27 mouse cellular contexts compared by ENCODE assay signal in the genomic region with DNA sequence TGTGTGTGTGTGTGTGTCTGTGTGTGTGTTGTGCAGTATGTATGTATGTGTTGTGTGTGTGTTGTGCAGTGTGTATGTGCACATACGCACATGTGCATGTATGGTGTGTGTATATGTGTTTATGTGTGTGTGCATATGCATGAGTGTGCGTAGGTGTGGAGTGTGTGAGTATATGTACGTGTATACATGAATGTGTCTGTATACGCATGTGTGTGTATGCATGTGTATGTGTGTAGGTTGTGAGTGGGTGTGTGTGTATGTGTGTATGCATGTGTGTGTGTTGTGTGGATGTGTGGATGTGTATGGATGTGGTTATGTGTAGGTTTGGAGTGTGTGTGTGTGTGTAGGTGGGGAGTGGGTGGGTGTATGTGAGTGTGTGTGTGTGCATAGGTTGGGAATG. TPM values are rescaled to one million over a fixed set of nuclear protein-coding genes. Genes with fewer than 3 reads are reported as not detected.
DNase-seq lines count a peak whose midpoint lies in the region; ATAC-seq and TF ChIP-seq lines count a peak whose summit lies in the region.
"Had no signal": no experiment of that assay in that cellular context is flagged by ENCODE, and none has a peak within 500 bp of the region (broad histone marks: within the 10 kb centered on the region; RNA-seq: fewer than 3 reads in every experiment).

No protein-coding gene starts in this region.

- no peaks in the 10 kb centered on the region for H3K9me3 ChIP-seq in heart, embryonic 10.5 days
- H3K9me3 ChIP-seq in midbrain, embryonic 12.5 days: no peaks in the 10 kb centered on the region
- no peaks in the 10 kb centered on the region for H3K9me3 ChIP-seq in midbrain, postnatal 0 days (ENCODE audit: low read length)
- no peaks in the 10 kb centered on the region for H3K9me3 ChIP-seq in MEL (replicated peaks; ENCODE audit: insufficient read depth, low read length)
- H3K9me3 ChIP-seq: heart, embryonic 12.5 days; heart, embryonic 15.5 days had no signal

- no peaks in the 10 kb centered on the region for H3K36me3 ChIP-seq in heart, embryonic 10.5 days
- no peaks in the 10 kb centered on the region for H3K36me3 ChIP-seq in midbrain, embryonic 12.5 days
- no peaks in the 10 kb centered on the region for H3K36me3 ChIP-seq in midbrain, postnatal 0 days (ENCODE audit: insufficient read depth, low read length)
- H3K36me3 ChIP-seq in MEL (ENCODE audit: control insufficient read depth in 1 of 2, insufficient read depth in 2 of 2, low read length in 2 of 2): no peaks in the 10 kb centered on the region
- H3K36me3 ChIP-seq: G1E; heart, embryonic 12.5 days; heart, embryonic 15.5 days had no signal

- no peak overlapping the region for H3K27ac ChIP-seq in heart, embryonic 10.5 days
- H3K27ac ChIP-seq in midbrain, embryonic 12.5 days (replicated peaks): no peak overlapping the region
- H3K27ac ChIP-seq in midbrain, postnatal 0 days (ENCODE audit: low read depth, low read length): no peak overlapping the region
- no peak overlapping the region for H3K27ac ChIP-seq in MEL (ENCODE audit: control insufficient read depth, low read depth, low read length)
- H3K27ac ChIP-seq: gastrocnemius, adult 2 months; heart, embryonic 15.5 days; hindbrain, embryonic 14.5 days; hindbrain, postnatal 0 days had no signal

- no peak overlapping the region for H3K4me2 ChIP-seq in midbrain, embryonic 12.5 days (replicated peaks)
- no peak overlapping the region for H3K4me2 ChIP-seq in midbrain, postnatal 0 days (ENCODE audit: low read depth, low read length, poor library complexity, severe bottlenecking)
- H3K4me2 ChIP-seq: heart, embryonic 12.5 days; heart, embryonic 15.5 days; hindbrain, embryonic 14.5 days had no signal

- no peak overlapping the region for H3K9ac ChIP-seq in midbrain, embryonic 12.5 days (replicated peaks)
- no peak overlapping the region for H3K9ac ChIP-seq in midbrain, postnatal 0 days (replicated peaks; ENCODE audit: low read length, poor library complexity, severe bottlenecking)
- no peak overlapping the region for H3K9ac ChIP-seq in MEL (ENCODE audit: control insufficient read depth, low read depth, low read length, poor library complexity, severe bottlenecking)
- H3K9ac ChIP-seq: forebrain, postnatal 0 days; heart, embryonic 12.5 days; heart, embryonic 15.5 days; hindbrain, embryonic 14.5 days had no signal

- no peaks in the 10 kb centered on the region for H3K27me3 ChIP-seq in heart, embryonic 10.5 days (ENCODE audit: insufficient read depth, poor library complexity, severe bottlenecking)
- no peaks in the 10 kb centered on the region for H3K27me3 ChIP-seq in midbrain, embryonic 12.5 days
- H3K27me3 ChIP-seq in midbrain, postnatal 0 days (ENCODE audit: insufficient read depth, low read length): no peaks in the 10 kb centered on the region
- no peaks in the 10 kb centered on the region for H3K27me3 ChIP-seq in MEL (ENCODE audit: control insufficient read depth in 1 of 2, insufficient read depth in 2 of 2, low read length in 2 of 2)
- H3K27me3 ChIP-seq: CH12.LX; heart, embryonic 12.5 days; heart, embryonic 15.5 days had no signal

- no peak for TF ChIP-seq POLR2A in MEL (IDR thresholded peaks at IDR 0.05; ENCODE audit: control insufficient read depth in 1 of 2, insufficient read depth in 1 of 2, low read depth in 1 of 2, low read length in 2 of 2, poor library complexity in 1 of 2)

- intact Hi-C loops in heart, postnatal 10 days (cut with DNase I): no loop called here

- no peaks in the 10 kb centered on the region for H3K4me1 ChIP-seq in heart, embryonic 10.5 days
- no peaks in the 10 kb centered on the region for H3K4me1 ChIP-seq in midbrain, embryonic 12.5 days
- H3K4me1 ChIP-seq in midbrain, postnatal 0 days (ENCODE audit: insufficient read depth, low read length): no peaks in the 10 kb centered on the region
- no peaks in the 10 kb centered on the region for H3K4me1 ChIP-seq in MEL (ENCODE audit: control insufficient read depth in 1 of 2, insufficient read depth in 2 of 2, low read length in 2 of 2)
- H3K4me1 ChIP-seq: heart, embryonic 15.5 days had no signal

- H3K79me2 ChIP-seq in MEL (ENCODE audit: control insufficient read depth, insufficient read depth, low read length, poor library complexity): no peaks in the 10 kb centered on the region

- DNase-seq in heart, embryonic 10.5 days (ENCODE audit: low spot score): peak; percentile 61
- DNase-seq in heart, postnatal 10 days: no peak
- DNase-seq in midbrain, postnatal 0 days (ENCODE audit: low spot score): no peak
- no peak for DNase-seq in MEL (ENCODE audit: low read depth, low spot score)
- no peak for DNase-seq in lung, postnatal 36 days
- DNase-seq: adrenal gland, adult 2 months; adrenal gland, postnatal 14 days; B cell, adult 2 months; cerebellum, adult 11 months; cerebellum, adult 2 months; cerebellum, adult 9-11 months; cerebellum, postnatal 25 days; forebrain, postnatal 0 days; gastrocnemius, adult 2 months; gastrocnemius, postnatal 14 days; heart, adult 11 months; heart, postnatal 14 days; heart, postnatal 4 days had no signal

- TF ChIP-seq RAD21 in MEL (IDR thresholded peaks at IDR 0.05; ENCODE audit: low read depth, low read length): no peak

- TF ChIP-seq CTCF in midbrain, postnatal 0 days (IDR thresholded peaks at IDR 0.05): no peak
- no peak for TF ChIP-seq CTCF in MEL (IDR thresholded peaks at IDR 0.05 in 2 of 3, conservative IDR thresholded peaks at IDR 0.05 in 1 of 3; ENCODE audit: control insufficient read depth in 1 of 3, insufficient read depth in 1 of 3, low read depth in 2 of 3, low read length in 3 of 3, poor library complexity in 1 of 3, severe bottlenecking in 1 of 3)

- WGBS in heart, embryonic 10.5 days: 94% methylated on average over 4 of the region's 4 CpGs
- 92% methylated on average over 4 of the region's 4 CpGs for WGBS in midbrain, embryonic 12.5 days
- 94% methylated on average over 4 of the region's 4 CpGs for WGBS in midbrain, postnatal 0 days

- H3K4me3 ChIP-seq in heart, embryonic 10.5 days: no peak overlapping the region
- H3K4me3 ChIP-seq in midbrain, embryonic 12.5 days: no peak overlapping the region
- no peak overlapping the region for H3K4me3 ChIP-seq in midbrain, postnatal 0 days (ENCODE audit: low read depth, low read length)
- no peak overlapping the region for H3K4me3 ChIP-seq in MEL (ENCODE audit: control insufficient read depth in 1 of 2, insufficient read depth in 1 of 2, low read depth in 2 of 2, low read length in 2 of 2)
- H3K4me3 ChIP-seq: gastrocnemius, adult 2 months; heart, embryonic 12.5 days; heart, embryonic 15.5 days had no signal

- TF ChIP-seq EP300 in MEL (IDR thresholded peaks at IDR 0.05; ENCODE audit: low read depth in 1 of 2, low read length in 2 of 2): no peak

- ATAC-seq in midbrain, embryonic 12.5 days (ENCODE audit: low FRiP score, low read depth): 0 out of 2 replicates have a peak, but pooled peaks have one; percentile 12
- no peak for ATAC-seq in midbrain, postnatal 0 days (ENCODE audit: low FRiP score)
- ATAC-seq: forebrain, embryonic 14.5 days; forebrain, postnatal 0 days; hindbrain, postnatal 0 days; inflammation-experienced regulatory T-cells, adult 6 months had no signal

TF ChIP-seq in MEL, 35 proteins besides CTCF, POLR2A, EP300 and RAD21:
- no peak for TF ChIP-seq GABPA (IDR thresholded peaks at IDR 0.05; ENCODE audit: low read depth, low read length)
- TF ChIP-seq MAZ (IDR thresholded peaks at IDR 0.05; ENCODE audit: low read depth, low read length): no peak
- TF ChIP-seq POLR2AphosphoS5 (IDR thresholded peaks at IDR 0.05; ENCODE audit: borderline replicate concordance, low read depth, low read length): peak; percentile 81; the same call in 1 of the 2 replicates
- no peak for TF ChIP-seq ZC3H11A (IDR thresholded peaks at IDR 0.05; ENCODE audit: low read depth, low read length)
- TF ChIP-seq E2F4 (IDR thresholded peaks at IDR 0.05; ENCODE audit: borderline replicate concordance, low read depth, low read length): no peak
- no peak for TF ChIP-seq KAT2A (conservative IDR thresholded peaks at IDR 0.05; ENCODE audit: low read depth, low read length)
- TF ChIP-seq ZMIZ1 (IDR thresholded peaks at IDR 0.05; ENCODE audit: low read depth, low read length): no peak
- TF ChIP-seq ZKSCAN1 (IDR thresholded peaks at IDR 0.05; ENCODE audit: low read depth, low read length): no peak
TF ChIP-seq in MEL: peak in this region for 1.

RNA-seq across cellular contexts. Expression of a gene that starts 8.5 kb away (rescaled TPM):
- 2.1 and 2.2 TPM in 2 replicates for polyA plus RNA-seq in heart, embryonic 10.5 days (2016; fragmentation: Nextera tagmentation; extraction: Ambion mirVana)
- 10 to 100 TPM; 30.8 to 38.9 TPM for total RNA-seq in heart, postnatal 10 days (2021)
- polyA plus RNA-seq in midbrain, embryonic 12.5 days (2016; fragmentation: Nextera tagmentation; extraction: Ambion mirVana): 1.1 and 1.2 TPM in 2 replicates
- 4.4 and 8.4 TPM in 2 replicates for total RNA-seq in midbrain, postnatal 0 days (2014; rRNA removed)
- 0.33 and 0.63 TPM in 2 replicates for polyA plus RNA-seq in midbrain, postnatal 0 days (2015; fragmentation: Nextera tagmentation; extraction: Ambion mirVana)
- not detected in 2 replicates for total RNA-seq in MEL (2012; rRNA removed)
- polyA plus RNA-seq in MEL (2012; ENCODE audit: insufficient read depth in 1 of 2, insufficient read length in 2 of 2, low read depth in 1 of 2, low replicate concordance in 2 of 2, missing spikeins in 1 of 2): not detected
- polyA plus RNA-seq: G1E; inflammation-experienced regulatory T-cells, adult 6 months had no signal
